25 mouse cellular contexts compared by ENCODE assay signal in genomic region chr14:120500791-120501190, GRCm38 (mm10).
"Had no signal": no experiment of that assay in that cellular context is flagged by ENCODE, and none has a peak within 500 bp of the region (broad histone marks: within the 10 kb centered on the region; RNA-seq: fewer than 3 reads in every experiment).

No protein-coding gene starts in this region.

- ATAC-seq: hindbrain, embryonic 16.5 days; inflammation-experienced regulatory T-cells, adult 6 months; intestine, embryonic 15.5 days; intestine, postnatal 0 days; liver, postnatal 0 days had no signal

- H3K27ac ChIP-seq: hindbrain, embryonic 10.5 days; hindbrain, embryonic 12.5 days; hindbrain, embryonic 14.5 days; intestine, embryonic 15.5 days; limb, embryonic 10.5 days; limb, embryonic 12.5 days; liver, embryonic 13.5 days; liver, embryonic 15.5 days had no signal

- H3K4me3 ChIP-seq: gastrocnemius, adult 2 months; hindbrain, embryonic 10.5 days; hindbrain, embryonic 12.5 days; intestine, embryonic 15.5 days; limb, embryonic 10.5 days; limb, embryonic 12.5 days; liver, embryonic 13.5 days; liver, embryonic 15.5 days had no signal

- H3K4me1 ChIP-seq: hindbrain, embryonic 12.5 days; liver, embryonic 15.5 days had no signal

- H3K9me3 ChIP-seq: hindbrain, embryonic 10.5 days; hindbrain, embryonic 12.5 days; intestine, embryonic 15.5 days; limb, embryonic 10.5 days; limb, embryonic 12.5 days; liver, embryonic 13.5 days; liver, embryonic 15.5 days had no signal

- H3K9ac ChIP-seq: hindbrain, embryonic 12.5 days; hindbrain, embryonic 14.5 days; intestine, embryonic 15.5 days; limb, embryonic 12.5 days; liver, embryonic 13.5 days; liver, embryonic 15.5 days; liver, postnatal 0 days had no signal

- H3K36me3 ChIP-seq: intestine, embryonic 15.5 days; liver, embryonic 13.5 days; liver, embryonic 15.5 days had no signal

- DNase-seq: gastrocnemius, adult 2 months; gastrocnemius, postnatal 10 days; gastrocnemius, postnatal 25 days; heart, postnatal 10 days; heart, postnatal 4 days; kidney, adult 18-20 months; kidney, adult 8-10 months; kidney, postnatal 10 days; kidney, postnatal 25 days; kidney, postnatal 4 days; layer of hippocampus, adult 9-11 months; liver; liver, embryonic 13.5 days; liver, postnatal 0 days had no signal

- H3K4me2 ChIP-seq: heart, embryonic 11.5 days; hindbrain, embryonic 12.5 days; hindbrain, embryonic 14.5 days; intestine, embryonic 15.5 days; limb, embryonic 12.5 days; liver, embryonic 13.5 days; liver, embryonic 15.5 days had no signal

- H3K27me3 ChIP-seq: hindbrain, embryonic 12.5 days; intestine, embryonic 15.5 days; limb, embryonic 12.5 days; liver, embryonic 13.5 days; liver, embryonic 15.5 days had no signal
